Mouse (Mus musculus) E14TG2a.4 (cell line): ENCODE data around the gene Lexm.

Experiments
- CTCF ChIP-seq: conservative IDR thresholded peaks from 2 replicates; pipeline ENCODE4 v1.5.1; 2014; ENCODE audit warnings: low read length
- NANOG ChIP-seq: IDR thresholded peaks from 2 replicates; pipeline ENCODE4 v1.6.1; 2014; ENCODE audit warnings: borderline replicate concordance, low read length, mixed read lengths
- POU5F1 ChIP-seq: IDR thresholded peaks from 2 replicates; pipeline ENCODE4 v1.6.1; 2014; ENCODE audit warnings: low read length, borderline replicate concordance

DNA sequence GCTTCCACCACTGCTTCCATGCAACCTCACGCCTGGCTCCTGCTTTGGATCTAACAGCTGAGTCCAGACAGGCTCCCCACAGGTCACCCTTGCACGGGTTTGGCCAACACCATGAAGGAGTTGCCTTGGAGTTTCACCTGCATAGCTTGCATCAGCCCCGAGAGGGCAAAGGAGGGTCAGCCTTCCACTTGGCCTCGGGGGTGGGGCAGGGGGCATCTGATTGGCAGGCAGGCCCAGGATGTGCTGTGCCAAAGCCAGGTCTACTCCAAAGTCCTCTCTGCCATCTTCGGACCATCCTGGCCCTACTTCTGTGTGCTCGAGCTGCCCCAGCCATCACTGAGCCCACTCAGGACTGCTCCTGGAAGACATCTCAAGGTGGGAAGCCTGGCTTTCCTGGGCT, 30.0 kb downstream of the Lexm start:
- no peak for TF ChIP-seq CTCF
- TF ChIP-seq POU5F1, result no peak
- no peak for TF ChIP-seq NANOG
